Mouse (Mus musculus): ENCODE measurements around the gene Olfr314. TPM values are rescaled to one million over a fixed set of nuclear protein-coding genes. Genes with fewer than 3 reads are reported as not detected.

The Olfr314 gene
- polyA plus RNA-seq, 1 experiment from 2014 or later = not detected

Other genes starting within 250 kb of the Olfr314 start
- not detected in 2 replicates for gene Olfr330, start 248.1 kb upstream of the Olfr314 start, polyA plus RNA-seq (2015; fragmentation: Nextera tagmentation; extraction: Ambion mirVana)
- gene Olfr329-ps, start 236.5 kb upstream of the Olfr314 start, polyA plus RNA-seq (2015; fragmentation: Nextera tagmentation; extraction: Ambion mirVana) = not detected in 2 replicates
- gene Olfr328, start 227.3 kb upstream of the Olfr314 start, polyA plus RNA-seq (2015; fragmentation: Nextera tagmentation; extraction: Ambion mirVana) = not detected in 2 replicates
- gene Olfr224, start 212.4 kb upstream of the Olfr314 start, polyA plus RNA-seq (2015; fragmentation: Nextera tagmentation; extraction: Ambion mirVana) = 0.14 TPM in 1 of 2 replicates, not detected in the other
- not detected in 2 replicates for gene Olfr325, start 205.2 kb upstream of the Olfr314 start, polyA plus RNA-seq (2015; fragmentation: Nextera tagmentation; extraction: Ambion mirVana)
- 0.08 TPM in 1 of 2 replicates, not detected in the other for gene Olfr324, start 187.8 kb upstream of the Olfr314 start, polyA plus RNA-seq (2015; fragmentation: Nextera tagmentation; extraction: Ambion mirVana)
- not detected in 2 replicates for gene 2210407C18Rik, start 166.9 kb upstream of the Olfr314 start, polyA plus RNA-seq (2015; fragmentation: Nextera tagmentation; extraction: Ambion mirVana)
- not detected in 2 replicates for gene Olfr323, start 152.5 kb upstream of the Olfr314 start, polyA plus RNA-seq (2015; fragmentation: Nextera tagmentation; extraction: Ambion mirVana)
- gene Trim58, start 142.5 kb upstream of the Olfr314 start, polyA plus RNA-seq (2015; fragmentation: Nextera tagmentation; extraction: Ambion mirVana) = 0.11 and 0.22 TPM in 2 replicates
- 0.07 TPM in 1 of 2 replicates, not detected in the other for gene Olfr322, start 124.2 kb upstream of the Olfr314 start, polyA plus RNA-seq (2015; fragmentation: Nextera tagmentation; extraction: Ambion mirVana)
- not detected in 2 replicates for gene Olfr320, start 101.9 kb upstream of the Olfr314 start, polyA plus RNA-seq (2015; fragmentation: Nextera tagmentation; extraction: Ambion mirVana)
- gene Olfr319, start 83.8 kb upstream of the Olfr314 start, polyA plus RNA-seq (2015; fragmentation: Nextera tagmentation; extraction: Ambion mirVana) = not detected in 2 replicates
- not detected in 2 replicates for gene Olfr318, start 58.9 kb upstream of the Olfr314 start, polyA plus RNA-seq (2015; fragmentation: Nextera tagmentation; extraction: Ambion mirVana)
- gene Olfr317, start 43.7 kb upstream of the Olfr314 start, polyA plus RNA-seq (2015; fragmentation: Nextera tagmentation; extraction: Ambion mirVana) = 0.14 and 0.20 TPM in 2 replicates
- not detected in 2 replicates for gene Olfr316, start 30.2 kb upstream of the Olfr314 start, polyA plus RNA-seq (2015; fragmentation: Nextera tagmentation; extraction: Ambion mirVana)
- gene Olfr315, start 9.8 kb upstream of the Olfr314 start, polyA plus RNA-seq (2015; fragmentation: Nextera tagmentation; extraction: Ambion mirVana) = not detected in 2 replicates
- 7.7 and 7.8 TPM in 2 replicates for gene Fam183b, start 19.0 kb downstream of the Olfr314 start, polyA plus RNA-seq (2015; fragmentation: Nextera tagmentation; extraction: Ambion mirVana)
- gene Olfr313, start 32.0 kb downstream of the Olfr314 start, polyA plus RNA-seq (2015; fragmentation: Nextera tagmentation; extraction: Ambion mirVana) = not detected in 2 replicates
- gene Olfr312, start 46.3 kb downstream of the Olfr314 start, polyA plus RNA-seq (2015; fragmentation: Nextera tagmentation; extraction: Ambion mirVana) = not detected in 2 replicates
- gene Olfr311, start 56.3 kb downstream of the Olfr314 start, polyA plus RNA-seq (2015; fragmentation: Nextera tagmentation; extraction: Ambion mirVana) = not detected in 2 replicates
- 19.1 and 22.3 TPM in 2 replicates for gene Gm12258, start 64.2 kb downstream of the Olfr314 start, polyA plus RNA-seq (2015; fragmentation: Nextera tagmentation; extraction: Ambion mirVana)
- 11.1 and 13.0 TPM in 2 replicates for gene 2810021J22Rik, start 84.3 kb downstream of the Olfr314 start, polyA plus RNA-seq (2015; fragmentation: Nextera tagmentation; extraction: Ambion mirVana)
- 6.3 and 7.8 TPM in 2 replicates for gene Zfp39, start 121.3 kb downstream of the Olfr314 start, polyA plus RNA-seq (2015; fragmentation: Nextera tagmentation; extraction: Ambion mirVana)
- gene Btnl10, start 135.0 kb downstream of the Olfr314 start, polyA plus RNA-seq (2015; fragmentation: Nextera tagmentation; extraction: Ambion mirVana) = not detected in 2 replicates
- gene Rnf187, start 156.0 kb downstream of the Olfr314 start, polyA plus RNA-seq (2015; fragmentation: Nextera tagmentation; extraction: Ambion mirVana) = 576 and 601 TPM in 2 replicates
- 278 and 296 TPM in 2 replicates for gene Hist3h2ba, start 166.0 kb downstream of the Olfr314 start, polyA plus RNA-seq (2015; fragmentation: Nextera tagmentation; extraction: Ambion mirVana)
- gene Hist3h2a, start 171.7 kb downstream of the Olfr314 start, polyA plus RNA-seq (2015; fragmentation: Nextera tagmentation; extraction: Ambion mirVana) = 124 and 126 TPM in 2 replicates
- gene Trim17, start 171.7 kb downstream of the Olfr314 start, polyA plus RNA-seq (2015; fragmentation: Nextera tagmentation; extraction: Ambion mirVana) = 0.90 and 1.3 TPM in 2 replicates
- gene Trim11, start 195.1 kb downstream of the Olfr314 start, polyA plus RNA-seq (2015; fragmentation: Nextera tagmentation; extraction: Ambion mirVana) = 19.7 and 20.2 TPM in 2 replicates

Measured in neural tube, embryonic 13.5 days (tissue).